Mouse (Mus musculus) CH12.LX (cell line): ENCODE measurements around the gene C1ql2.

Experiments used
- EP300 ChIP-seq: IDR thresholded peaks from 2 replicates; pipeline ENCODE4 v1.6.1; 2011; ENCODE audit warnings: low read length, improper control_type of control experiment
- GABPA ChIP-seq: IDR thresholded peaks from 2 replicates; pipeline ENCODE4 v1.6.1; 2012; ENCODE audit warnings: low read depth, low read length, improper control_type of control experiment, inconsistent platforms; ENCODE audit not compliant: insufficient replicate concordance
- KAT2A ChIP-seq: IDR thresholded peaks from 2 replicates; pipeline ENCODE4 v1.6.1; 2012; ENCODE audit warnings: low read length, improper control_type of control experiment, inconsistent platforms; ENCODE audit not compliant: insufficient replicate concordance
- MAZ ChIP-seq: IDR thresholded peaks from 2 replicates; pipeline ENCODE4 v1.6.1; 2012; ENCODE audit warnings: low read depth, mild to moderate bottlenecking, inconsistent platforms, low read length, improper control_type of control experiment, moderate library complexity
- NELFE ChIP-seq: IDR thresholded peaks from 2 replicates; pipeline ENCODE4 v1.6.1; 2011; ENCODE audit warnings: low read depth, low read length, improper control_type of control experiment
- NRF1 ChIP-seq: IDR thresholded peaks from 2 replicates; pipeline ENCODE4 v1.6.1; 2014; ENCODE audit warnings: low read depth, mild to moderate bottlenecking, inconsistent platforms, low read length, improper control_type of control experiment, moderate library complexity
- RAD21 ChIP-seq: IDR thresholded peaks from 2 replicates; pipeline ENCODE4 v1.6.1; 2011; ENCODE audit warnings: low read depth, mild to moderate bottlenecking, low read length, improper control_type of control experiment, moderate library complexity

GRCm38 (mm10) chr1:120340419-120341171 lies at the start of gene C1ql2:
- TF ChIP-seq EP300: no peak
- no peak for TF ChIP-seq RAD21
- TF ChIP-seq MAZ: no peak
- TF ChIP-seq KAT2A: no peak
- TF ChIP-seq GABPA: no peak
- TF ChIP-seq NELFE: no peak
- no peak for TF ChIP-seq NRF1
